Mouse (Mus musculus): ENCODE data around the gene Eps8l2. TPM values are rescaled to one million over a fixed set of nuclear protein-coding genes. Genes with fewer than 3 reads are reported as not detected.
"Not testable (repeated sequence)": the region's sequence is repeated elsewhere in the genome, so short reads cannot be mapped to it uniquely, and the experiment has no call there.

Eps8l2 gene
- polyA plus RNA-seq, 1 experiment from 2014 or later: 22.4 TPM

DNA sequence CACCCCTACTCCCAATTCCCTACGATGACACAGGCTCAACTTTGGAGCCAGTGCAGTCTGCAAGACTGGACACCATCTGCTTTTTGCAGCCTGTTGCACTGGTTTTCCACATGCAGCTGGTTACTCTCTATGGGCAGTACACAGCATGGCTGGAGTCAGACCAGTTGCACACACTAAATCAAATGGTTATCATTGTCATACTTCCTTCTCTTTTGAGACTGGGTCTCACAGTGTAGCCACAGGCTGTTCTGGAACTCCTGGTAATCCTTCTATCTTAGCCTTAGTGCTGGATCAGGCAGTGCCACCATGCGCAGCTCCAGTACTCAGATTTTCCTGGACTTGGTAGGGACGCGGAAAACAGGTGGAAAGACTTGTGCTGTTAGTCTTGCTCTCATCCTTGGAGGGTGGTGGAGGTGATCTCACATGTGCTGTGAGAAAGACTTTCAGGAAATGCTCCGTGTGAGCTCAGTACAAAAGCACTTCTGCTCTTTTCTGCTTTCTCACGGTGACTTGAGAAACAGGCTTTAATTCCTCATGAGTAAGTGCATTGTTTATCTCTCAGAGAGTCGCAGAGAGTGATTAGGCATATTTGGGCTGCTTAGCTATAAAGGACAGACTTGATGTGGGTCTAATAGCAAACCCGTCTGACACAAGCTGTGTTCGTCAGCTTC is 54.0 kb downstream of the Eps8l2 start:
- H3K27me3 ChIP-seq (ENCODE audit: insufficient read depth, low read length): no peaks in the 10 kb centered on the region
- ATAC-seq (ENCODE audit: insufficient read depth) (no peak; the same call in 1 of the 2 replicates), DNase-seq (no peak)
- H3K4me2 ChIP-seq: peak overlapping the region; percentile 83
- H3K4me3 ChIP-seq (ENCODE audit: low read depth, low read length): peak overlapping the region; percentile 70
- peak overlapping the region; percentile 30 for H3K9ac ChIP-seq
- H3K4me1 ChIP-seq (ENCODE audit: insufficient read depth): peaks cover 3% of the 10 kb centered on the region; the same call in 1 of the 2 replicates
- peaks cover 12% of the 10 kb centered on the region; the same call in 1 of the 2 replicates for H3K36me3 ChIP-seq (ENCODE audit: insufficient read depth)
- 34% methylated on average over 9 of the region's 9 CpGs for WGBS
- no peak for TF ChIP-seq CTCF (IDR thresholded peaks at IDR 0.05; ENCODE audit: low read depth)
- peak overlapping the region; percentile 4; the same call in 1 of the 2 replicates for H3K27ac ChIP-seq (ENCODE audit: low read depth)
- H3K9me3 ChIP-seq (ENCODE audit: low read depth, low read length): no peaks in the 10 kb centered on the region

DNA sequence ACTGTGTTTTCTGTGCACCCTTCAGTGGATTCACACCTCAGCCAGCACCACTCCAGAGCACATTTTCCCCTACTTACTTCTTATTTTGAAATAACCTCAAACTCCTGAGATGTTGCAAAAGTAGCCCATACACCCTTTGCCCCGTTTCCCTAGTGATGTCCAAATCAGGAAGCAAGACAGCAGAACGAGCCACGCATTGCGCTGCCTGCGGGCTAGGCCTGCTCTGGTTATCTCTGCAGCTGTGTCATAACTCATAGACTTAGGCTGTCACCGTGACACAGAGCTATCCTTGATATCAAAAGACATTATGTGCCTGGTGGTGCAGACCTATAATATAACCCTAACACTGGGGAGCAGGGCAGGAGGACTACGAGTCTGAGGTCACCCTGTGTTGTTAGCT is 55.5 kb downstream of the Eps8l2 start:
- WGBS: 81% methylated on average over 7 of the region's 7 CpGs
- Histone ChIP-seq H3K27me3 (ENCODE audit: insufficient read depth, low read length) (no peaks in the 10 kb centered on the region), H3K4me1 (ENCODE audit: insufficient read depth) (peaks cover 3% of the 10 kb centered on the region; the same call in 1 of the 2 replicates), H3K4me3 (ENCODE audit: low read depth, low read length) (no peak overlapping the region), H3K9me3 (ENCODE audit: low read depth, low read length) (no peaks in the 10 kb centered on the region), H3K36me3 (ENCODE audit: insufficient read depth) (peaks cover 27% of the 10 kb centered on the region), H3K9ac (no peak overlapping the region), H3K4me2 (no peak overlapping the region), H3K27ac (ENCODE audit: low read depth) (0 out of 2 replicates have a peak overlapping the region, but pooled peaks have one; percentile 12)
- ATAC-seq (ENCODE audit: insufficient read depth): no peak
- DNase-seq: no peak
- TF ChIP-seq CTCF (IDR thresholded peaks at IDR 0.05; ENCODE audit: low read depth): no peak

DNA sequence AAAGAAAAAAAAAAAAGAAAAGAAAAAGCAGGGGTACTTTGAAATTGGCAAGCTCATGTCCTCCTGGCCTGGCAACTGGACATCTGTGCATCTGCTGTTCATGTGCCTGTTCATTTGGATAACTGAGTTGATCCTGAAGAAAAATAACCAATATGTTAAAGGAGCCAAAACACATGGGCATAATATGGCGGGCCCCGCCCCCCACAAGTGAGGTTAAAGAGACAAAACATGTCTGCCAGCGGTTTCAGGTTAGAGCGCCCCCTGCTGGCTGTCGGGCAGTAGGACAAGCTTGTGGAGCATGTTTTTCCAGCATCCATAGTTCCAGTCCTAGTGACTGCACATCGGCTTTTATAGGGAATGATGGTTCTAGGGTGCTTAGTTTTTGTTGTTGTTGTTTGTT is 56.1 kb downstream of the Eps8l2 start:
- Histone ChIP-seq H3K27me3 (ENCODE audit: insufficient read depth, low read length) (no peaks in the 10 kb centered on the region), H3K4me3 (ENCODE audit: low read depth, low read length) (no peak overlapping the region), H3K36me3 (ENCODE audit: insufficient read depth) (peaks cover 32% of the 10 kb centered on the region), H3K4me2 (no peak overlapping the region), H3K9ac (no peak overlapping the region), H3K4me1 (ENCODE audit: insufficient read depth) (peaks cover 3% of the 10 kb centered on the region; the same call in 1 of the 2 replicates), H3K9me3 (ENCODE audit: low read depth, low read length) (no peaks in the 10 kb centered on the region), H3K27ac (ENCODE audit: low read depth) (no peak overlapping the region)
- 22% methylated on average over 6 of the region's 6 CpGs for WGBS
- ATAC-seq (ENCODE audit: insufficient read depth) (no peak), DNase-seq (peak; percentile 80)
- peak; percentile 89 for TF ChIP-seq CTCF (IDR thresholded peaks at IDR 0.05; ENCODE audit: low read depth)

DNA sequence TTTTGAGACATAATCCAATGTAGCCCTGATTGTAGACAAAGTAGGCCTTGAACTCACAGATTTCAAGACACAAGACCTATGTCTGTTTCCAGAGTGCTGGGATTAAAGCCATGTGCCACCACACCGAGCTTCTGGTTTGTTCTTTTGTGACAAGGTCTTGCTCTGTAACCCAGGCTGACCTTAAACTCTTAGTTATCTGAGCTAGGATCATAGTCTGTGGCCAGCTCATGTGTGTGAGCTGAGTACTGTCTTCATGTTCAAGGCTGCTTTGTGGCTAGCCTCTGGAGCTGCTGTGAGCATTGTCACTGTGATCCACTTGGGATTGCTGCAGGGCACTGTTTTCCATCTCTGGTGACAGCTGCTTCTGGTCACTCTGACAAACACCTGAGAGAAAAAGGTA is 56.7 kb downstream of the Eps8l2 start:
- WGBS: 87% methylated on average over 1 of the region's 1 CpGs
- H3K4me2 ChIP-seq: no peak overlapping the region
- ATAC-seq (ENCODE audit: insufficient read depth): no peak

DNA sequence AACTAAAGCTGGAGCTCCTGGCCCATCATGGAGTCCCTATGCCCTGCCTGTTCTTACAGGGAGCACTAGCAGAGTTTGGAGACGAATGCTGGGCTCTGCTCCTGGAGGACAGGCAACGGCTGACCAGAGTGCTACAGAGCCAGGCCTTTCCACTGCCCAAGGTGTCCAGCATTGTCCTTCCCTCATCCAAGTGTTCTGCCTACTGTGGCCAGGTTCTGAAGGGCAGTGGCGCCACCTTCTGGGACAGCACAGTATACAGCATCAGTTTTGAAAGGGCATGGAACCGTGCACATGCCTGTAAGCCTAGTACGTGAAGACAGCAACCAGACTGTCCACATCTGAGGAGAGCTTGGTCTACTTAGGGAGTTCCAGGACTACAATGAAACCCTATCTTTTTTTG is 64.6 kb downstream of the Eps8l2 start:
- ATAC-seq (ENCODE audit: insufficient read depth): peak; percentile 72
- Histone ChIP-seq H3K9ac (no peak overlapping the region), H3K27me3 (ENCODE audit: insufficient read depth, low read length) (no peaks in the 10 kb centered on the region), H3K9me3 (ENCODE audit: low read depth, low read length) (no peaks in the 10 kb centered on the region), H3K27ac (ENCODE audit: low read depth) (no peak overlapping the region), H3K36me3 (ENCODE audit: insufficient read depth) (peaks cover 58% of the 10 kb centered on the region), H3K4me2 (no peak overlapping the region), H3K4me1 (ENCODE audit: insufficient read depth) (no peaks in the 10 kb centered on the region), H3K4me3 (ENCODE audit: low read depth, low read length) (no peak overlapping the region)
- peak; percentile 87 for TF ChIP-seq CTCF (IDR thresholded peaks at IDR 0.05; ENCODE audit: low read depth)
- peak; percentile 68 for DNase-seq
- 53% methylated on average over 5 of the region's 5 CpGs for WGBS

More for the DNA sequence above, 56.7 kb downstream of the Eps8l2 start:
- no peak overlapping the region for H3K4me3 ChIP-seq (ENCODE audit: low read depth, low read length)
- H3K9me3 ChIP-seq (ENCODE audit: low read depth, low read length): no peaks in the 10 kb centered on the region
- H3K9ac ChIP-seq: no peak overlapping the region
- no peak for TF ChIP-seq CTCF (IDR thresholded peaks at IDR 0.05; ENCODE audit: low read depth)
- no peak for DNase-seq
- peaks cover 38% of the 10 kb centered on the region for H3K36me3 ChIP-seq (ENCODE audit: insufficient read depth)
- H3K4me1 ChIP-seq (ENCODE audit: insufficient read depth): peaks cover 3% of the 10 kb centered on the region; the same call in 1 of the 2 replicates
- H3K27me3 ChIP-seq (ENCODE audit: insufficient read depth, low read length): no peaks in the 10 kb centered on the region
- no peak overlapping the region for H3K27ac ChIP-seq (ENCODE audit: low read depth)

DNA sequence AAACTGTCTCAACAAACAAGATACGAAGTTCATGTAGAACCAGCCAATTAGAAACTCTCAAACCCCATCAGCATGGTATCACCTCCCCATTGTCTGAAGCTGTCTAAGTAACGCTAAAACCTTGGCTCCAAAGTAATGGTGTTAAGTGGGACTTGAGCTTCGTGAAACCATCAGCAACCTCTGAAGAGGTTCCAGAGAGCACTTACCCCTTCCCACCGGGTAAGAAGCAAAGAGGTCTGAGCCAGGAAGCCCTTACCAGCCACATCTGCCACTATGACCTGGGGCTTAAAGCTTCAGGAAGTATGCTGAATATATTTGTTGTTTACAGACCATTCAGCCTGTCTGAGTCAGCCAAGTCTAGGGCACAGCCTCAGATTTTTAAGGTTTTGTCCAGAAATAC is 66.8 kb downstream of the Eps8l2 start:
- Histone ChIP-seq H3K9me3 (ENCODE audit: low read depth, low read length) (no peaks in the 10 kb centered on the region), H3K36me3 (ENCODE audit: insufficient read depth) (peaks cover 60% of the 10 kb centered on the region), H3K4me2 (no peak overlapping the region), H3K27ac (ENCODE audit: low read depth) (no peak overlapping the region), H3K4me3 (ENCODE audit: low read depth, low read length) (no peak overlapping the region), H3K27me3 (ENCODE audit: insufficient read depth, low read length) (no peaks in the 10 kb centered on the region), H3K4me1 (ENCODE audit: insufficient read depth) (no peaks in the 10 kb centered on the region), H3K9ac (no peak overlapping the region)
- no peak for ATAC-seq (ENCODE audit: insufficient read depth)
- DNase-seq: no peak
- WGBS: 53% methylated on average over 4 of the region's 4 CpGs
- TF ChIP-seq CTCF (IDR thresholded peaks at IDR 0.05; ENCODE audit: low read depth): no peak

DNA sequence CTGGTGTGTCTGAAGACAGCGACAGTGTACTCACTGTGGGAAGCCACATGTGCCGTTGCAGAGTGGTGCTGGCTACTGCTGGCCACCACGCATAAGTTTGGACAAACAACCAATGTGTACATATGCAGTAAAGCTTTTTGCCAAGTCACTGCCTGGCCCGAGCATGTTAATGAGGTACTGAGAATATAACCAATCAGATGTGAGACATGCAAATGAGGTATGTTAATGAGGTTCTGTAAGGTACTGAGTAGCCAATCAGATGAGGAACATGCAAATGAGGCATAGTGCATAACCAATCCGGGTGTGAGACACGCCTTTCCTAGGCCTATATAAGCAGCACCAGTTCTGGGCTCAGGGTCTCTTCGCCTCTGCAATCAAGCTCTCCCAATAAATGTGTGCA is 69.0 kb downstream of the Eps8l2 start:
- 95% methylated on average over 7 of the region's 7 CpGs for WGBS
- H3K36me3 ChIP-seq (ENCODE audit: insufficient read depth): peaks cover 45% of the 10 kb centered on the region

More for the DNA sequence above, 69.0 kb downstream of the Eps8l2 start:
- ATAC-seq (ENCODE audit: insufficient read depth); H3K4me2 ChIP-seq; H3K4me1 ChIP-seq (ENCODE audit: insufficient read depth); H3K9me3 ChIP-seq (ENCODE audit: low read depth, low read length); DNase-seq; H3K9ac ChIP-seq; H3K27ac ChIP-seq (ENCODE audit: low read depth); H3K4me3 ChIP-seq (ENCODE audit: low read depth, low read length); H3K27me3 ChIP-seq (ENCODE audit: insufficient read depth, low read length): not testable (repeated sequence)
